Mouse (Mus musculus) lung, postnatal 0 days (tissue): ENCODE data around the gene Vav3.

ENCODE experiments used
- CTCF ChIP-seq: IDR thresholded peaks from 2 replicates; pipeline ENCODE4 v1.5.1; 2016; ENCODE audit warnings: antibody characterized with exemption, mild to moderate bottlenecking
- EP300 ChIP-seq: IDR thresholded peaks from 2 replicates; pipeline ENCODE4 v1.6.1; 2016; ENCODE audit warnings: antibody characterized with exemption, mild to moderate bottlenecking, control low read depth

DNA sequence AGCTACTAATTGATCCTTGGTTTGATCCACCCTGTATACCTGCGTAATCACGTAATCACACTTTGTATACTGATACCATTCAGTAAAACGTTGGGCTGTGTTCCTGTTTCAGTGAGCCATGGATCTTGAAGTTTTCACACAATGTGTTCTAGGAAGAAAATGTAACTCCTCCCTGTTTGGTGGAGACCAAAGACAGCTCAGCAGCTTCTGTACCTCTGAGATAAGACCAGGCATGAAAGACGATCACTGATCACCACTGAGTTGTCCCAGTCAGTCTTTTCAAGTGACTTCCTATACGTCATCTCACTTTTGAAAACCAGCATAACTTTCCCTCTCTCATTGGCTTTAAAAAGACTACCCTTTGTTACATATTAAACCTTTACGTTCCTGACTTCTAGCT is 38.2 kb downstream of the Vav3 start:
- TF ChIP-seq CTCF, result no peak
- no peak for TF ChIP-seq EP300
